Mouse (Mus musculus) neutrophil, adult 5-6 weeks (primary cell): Measurements from ENCODE around the gene Auts2. TPM values are rescaled to one million over a fixed set of nuclear protein-coding genes. Genes with fewer than 3 reads are reported as not detected.

ENCODE experiments used
- ATAC-seq: fragments of 151-379, 151-347 bp; 2 replicates; pipeline ENCODE4 v1.8.0; 2017; ENCODE audit warnings: mild to moderate bottlenecking, moderate TSS enrichment; ENCODE audit not compliant: insufficient number of reproducible peaks, poor library complexity, low FRiP score, severe bottlenecking; ENCODE audit errors: extremely low read depth
- total RNA-seq: library from RNA; stranded (forward); fragments of 200-1000 nt; gene quantifications from 2 replicates; pipeline ENCODE4 v1.2.3, GENCODE M21; 2017

Gene Auts2
- total RNA-seq, 1 experiment from 2014 or later, result 0.93 TPM

DNA sequence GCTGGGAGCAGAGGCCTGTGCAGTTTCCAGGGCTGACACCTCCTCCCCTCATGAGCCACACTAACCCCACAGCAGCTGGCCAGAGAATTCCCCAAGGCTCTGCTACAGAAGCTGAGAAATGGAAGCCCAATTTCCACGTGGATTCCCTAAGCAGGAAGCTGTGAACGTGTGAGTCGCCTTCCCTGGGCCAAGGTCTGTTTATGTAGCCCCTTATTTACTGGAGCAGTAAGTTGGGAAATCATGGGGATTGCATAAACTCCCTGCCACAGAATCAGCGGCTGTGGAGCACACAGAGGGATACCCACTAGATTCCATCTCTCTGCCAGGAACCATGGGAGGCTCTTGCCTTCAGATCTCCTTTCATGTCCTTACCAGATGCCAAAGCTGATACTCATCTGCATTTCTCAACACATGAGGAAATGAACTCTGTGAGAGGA, 895.4 kb downstream of the Auts2 start:
- ATAC-seq, result no peak

DNA sequence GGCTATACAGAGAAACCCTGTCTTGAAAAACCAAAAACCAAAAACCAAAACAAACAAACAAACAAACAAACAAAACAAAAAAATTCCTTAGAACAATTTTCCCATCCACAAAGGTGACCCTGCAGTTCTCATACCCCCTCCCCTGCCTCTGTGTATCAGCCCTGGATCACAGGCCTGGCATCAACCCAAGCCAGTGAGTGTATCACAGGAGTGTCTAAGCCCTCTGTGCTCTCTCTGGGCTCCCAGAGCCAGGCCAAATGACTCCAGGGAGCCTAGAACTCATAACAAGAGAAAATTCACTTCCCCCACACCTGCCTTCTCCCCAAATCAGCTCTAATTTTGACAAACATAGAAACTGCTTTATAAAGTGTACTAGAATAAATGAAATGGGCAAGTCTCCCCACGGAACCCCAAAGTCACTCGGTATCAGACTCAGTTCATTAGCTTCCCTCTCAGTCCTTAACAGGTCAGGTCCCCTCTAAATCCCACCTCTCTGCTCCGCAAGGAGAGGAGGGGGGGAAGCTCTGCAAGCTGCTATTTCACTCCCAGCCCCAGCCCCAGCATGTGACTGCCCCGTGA, 896.0 kb downstream of the Auts2 start:
- ATAC-seq, result no peak

DNA sequence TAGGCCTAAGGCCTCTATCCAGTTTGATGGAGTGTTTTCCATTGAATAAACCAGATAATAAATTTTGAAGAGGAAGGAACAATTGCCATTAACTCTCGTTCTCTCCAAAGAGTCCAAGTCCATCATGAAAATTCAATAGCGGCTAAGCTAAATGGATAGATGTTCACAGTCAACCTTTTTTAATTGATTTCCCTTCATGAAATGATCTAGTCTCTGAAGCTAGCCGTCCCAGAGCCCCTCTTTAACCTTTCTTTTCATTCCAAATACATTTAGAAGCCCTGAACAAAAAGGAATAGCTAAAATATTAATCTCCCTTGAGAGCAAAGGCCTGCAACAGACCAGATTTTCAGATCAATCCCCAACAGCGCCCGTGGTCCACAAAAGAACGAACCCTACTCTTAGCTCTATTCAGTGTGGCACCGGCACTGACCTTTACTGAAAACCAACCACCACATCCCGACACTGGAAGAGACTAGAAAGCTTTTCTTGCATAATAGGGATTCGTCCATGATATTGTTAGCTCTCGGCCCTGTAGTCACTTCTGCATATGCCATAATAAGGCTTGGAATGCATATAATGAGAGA, 896.9 kb downstream of the Auts2 start:
- no peak for ATAC-seq

DNA sequence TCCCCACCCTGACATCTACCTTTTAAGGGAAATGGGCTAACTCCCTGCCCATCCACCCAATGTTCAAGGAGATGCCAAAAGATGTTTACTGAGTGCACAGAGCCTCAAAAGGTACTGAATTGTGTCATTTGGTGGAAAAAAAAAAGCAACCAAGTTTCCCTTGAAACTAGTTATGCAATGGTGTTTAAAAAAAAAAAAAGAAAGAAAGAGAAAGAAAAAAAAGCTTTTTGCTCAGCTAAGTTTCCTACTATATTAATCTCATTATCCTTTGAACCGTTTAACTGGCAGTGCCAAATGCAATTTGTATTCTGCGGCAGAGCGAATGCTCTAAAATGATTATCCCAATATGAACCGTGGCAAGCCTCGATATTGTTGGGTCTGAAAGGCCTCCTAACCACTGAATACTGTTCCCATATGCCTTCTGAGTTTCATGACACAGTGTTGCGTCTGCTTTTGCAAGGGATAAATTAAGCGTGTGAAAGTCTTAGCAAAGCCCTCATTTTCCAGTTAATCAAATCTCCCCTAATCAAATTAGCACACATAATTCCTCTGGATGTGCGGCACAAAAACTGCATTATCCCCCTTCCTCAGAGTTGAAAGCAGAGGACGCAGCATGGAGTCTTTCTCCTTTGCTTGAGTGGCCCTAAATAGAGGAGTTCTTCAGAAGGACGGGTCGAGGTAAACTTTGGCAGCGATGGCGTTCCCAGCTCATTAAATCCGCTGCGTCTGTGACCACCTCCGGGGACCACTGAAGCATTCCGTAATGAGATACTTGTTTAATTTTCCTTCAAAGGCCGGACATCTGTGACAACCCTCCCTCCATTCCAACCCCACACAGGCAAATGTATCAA, 897.6 kb downstream of the Auts2 start:
- ATAC-seq, result no peak

DNA sequence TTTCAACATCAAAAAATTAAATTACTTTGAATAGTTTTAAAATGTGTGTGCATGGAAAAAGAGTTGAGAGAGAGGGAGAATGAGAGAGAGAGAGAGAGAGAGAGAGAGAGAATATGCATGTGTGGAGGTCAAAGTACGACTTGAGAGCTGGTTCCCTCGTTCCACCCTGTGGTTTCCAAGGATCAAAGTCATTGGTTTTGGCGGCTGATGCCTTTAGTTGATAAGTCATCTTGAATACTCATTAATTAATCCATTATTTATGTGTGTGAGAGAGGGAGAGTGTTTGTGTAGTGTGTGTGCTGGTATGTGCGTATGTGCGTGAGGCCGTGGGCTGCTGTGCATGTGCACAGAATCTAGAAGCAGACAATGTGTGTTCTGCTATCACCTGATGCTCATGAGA, 898.8 kb downstream of the Auts2 start:
- no peak for ATAC-seq

DNA sequence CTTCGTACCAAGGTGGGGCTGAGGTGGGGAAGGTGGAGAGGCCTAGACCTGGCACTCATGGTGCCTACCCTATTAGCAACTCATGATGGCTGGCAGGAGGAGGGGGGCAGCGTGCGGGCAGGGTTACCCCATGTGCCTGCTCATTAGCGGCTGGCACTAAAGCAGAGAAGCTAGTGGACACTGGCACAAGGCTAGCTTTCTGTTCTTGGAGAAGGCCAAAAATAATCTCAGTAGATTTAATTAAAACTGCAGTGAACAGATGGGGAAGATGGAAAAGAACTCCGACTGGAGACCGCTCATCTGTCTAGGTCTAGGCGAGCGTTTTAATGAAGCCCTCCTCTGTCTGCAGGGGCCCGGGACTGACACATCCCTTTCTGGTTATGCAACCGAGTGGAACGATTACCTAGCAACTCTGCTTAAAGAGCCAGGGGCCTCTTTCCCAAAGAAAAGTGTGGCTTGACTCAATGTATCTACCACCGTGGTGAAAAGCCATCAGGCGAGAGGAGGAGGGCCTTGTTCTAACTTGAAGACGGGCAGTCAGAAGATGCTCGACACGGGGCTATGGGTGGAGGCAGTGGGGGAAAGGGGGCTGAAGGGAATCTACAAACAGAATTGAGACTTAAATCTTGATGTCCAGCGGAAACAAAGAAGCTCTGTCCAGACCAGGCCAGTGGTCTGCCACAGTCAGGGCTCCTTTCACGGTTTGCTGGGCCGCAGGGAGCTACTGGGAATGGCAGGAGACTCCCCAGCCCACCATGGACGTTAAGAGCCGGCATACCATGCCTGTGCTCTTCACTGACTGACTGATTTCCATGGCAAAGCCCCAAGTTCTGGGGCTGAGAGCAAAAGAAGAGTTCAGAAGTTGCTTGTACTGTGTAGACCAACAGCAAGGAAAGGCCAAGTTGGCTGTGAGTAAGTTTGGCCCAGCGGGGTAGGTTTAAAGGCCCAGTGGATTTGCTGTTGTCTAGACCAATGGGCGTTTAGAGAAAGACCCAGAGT, 899.7 kb downstream of the Auts2 start:
- no peak for ATAC-seq

DNA sequence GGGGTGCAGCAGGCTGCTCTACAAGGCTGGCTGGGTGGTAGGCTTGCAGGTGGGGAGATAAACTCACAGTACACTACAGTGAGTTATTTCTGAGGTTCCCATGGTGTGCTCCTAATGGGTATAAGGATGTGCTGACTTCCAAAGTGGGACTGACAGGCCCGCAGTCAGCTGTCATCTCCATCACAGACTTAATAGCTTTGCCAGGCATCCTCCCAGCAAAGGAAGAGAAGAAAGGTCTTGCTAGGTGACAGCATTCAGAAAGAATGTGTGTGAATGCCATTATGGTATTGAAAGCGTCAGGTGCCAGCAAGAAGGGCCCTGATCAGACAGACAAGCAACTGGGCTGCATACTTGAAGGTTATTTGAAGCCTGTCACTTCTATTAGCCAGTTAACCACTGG, 900.4 kb downstream of the Auts2 start:
- no peak for ATAC-seq

DNA sequence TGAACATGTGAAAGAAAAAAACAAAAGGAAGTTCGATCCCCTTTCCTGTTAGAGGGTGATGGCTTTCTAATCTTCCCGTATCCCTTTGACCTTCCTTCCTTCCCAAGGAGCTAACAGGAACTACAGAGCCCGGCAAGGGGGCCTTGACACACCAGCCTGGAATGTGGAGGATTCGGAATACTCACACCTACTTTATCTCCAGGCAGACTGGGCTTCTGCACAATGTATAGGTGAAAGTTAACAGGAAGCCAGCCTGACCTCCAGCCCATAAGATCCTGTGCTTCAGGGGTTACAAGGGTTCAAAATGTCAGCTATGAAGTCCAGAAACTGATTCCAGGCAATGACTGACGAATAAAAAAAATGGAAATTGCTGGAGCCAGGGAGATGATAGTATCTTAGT, 906.7 kb downstream of the Auts2 start:
- no peak for ATAC-seq

DNA sequence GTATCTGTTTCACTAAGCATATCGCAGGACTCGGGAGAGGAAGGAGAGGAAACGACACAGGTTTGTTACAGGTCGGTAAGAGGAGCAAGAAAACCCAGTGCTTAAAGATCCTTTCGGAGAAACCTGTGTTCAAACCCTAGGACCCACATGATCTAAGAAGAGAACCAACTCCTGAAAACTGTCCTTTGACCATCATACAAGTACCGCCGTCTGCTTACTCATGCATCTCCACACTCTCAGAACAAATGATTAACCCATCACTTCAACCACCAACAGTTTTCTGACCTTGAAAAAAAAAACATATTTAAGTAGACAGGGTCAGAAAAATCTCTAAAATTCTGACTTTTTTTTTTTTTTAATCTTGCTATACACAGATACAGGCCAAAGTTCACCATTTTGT, 908.4 kb downstream of the Auts2 start:
- no peak for ATAC-seq

DNA sequence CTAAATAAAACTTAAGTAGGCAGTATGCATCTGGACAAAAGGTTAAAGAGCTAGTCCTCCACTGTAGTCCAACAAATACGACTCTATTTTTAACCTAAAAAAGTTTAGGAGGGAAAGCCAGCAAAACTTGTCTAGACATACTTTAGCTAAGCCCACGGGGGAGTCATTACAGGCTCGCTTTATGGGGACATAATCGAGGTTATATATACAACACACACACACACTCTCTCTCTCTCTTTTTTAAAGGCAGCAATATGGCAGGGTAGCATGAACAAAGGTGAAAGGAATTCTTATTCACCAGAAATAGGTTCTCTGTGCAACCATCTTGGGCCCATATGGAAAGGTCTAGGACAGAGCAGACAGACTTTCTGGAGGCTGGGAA, 911.2 kb downstream of the Auts2 start:
- ATAC-seq, result no peak

DNA sequence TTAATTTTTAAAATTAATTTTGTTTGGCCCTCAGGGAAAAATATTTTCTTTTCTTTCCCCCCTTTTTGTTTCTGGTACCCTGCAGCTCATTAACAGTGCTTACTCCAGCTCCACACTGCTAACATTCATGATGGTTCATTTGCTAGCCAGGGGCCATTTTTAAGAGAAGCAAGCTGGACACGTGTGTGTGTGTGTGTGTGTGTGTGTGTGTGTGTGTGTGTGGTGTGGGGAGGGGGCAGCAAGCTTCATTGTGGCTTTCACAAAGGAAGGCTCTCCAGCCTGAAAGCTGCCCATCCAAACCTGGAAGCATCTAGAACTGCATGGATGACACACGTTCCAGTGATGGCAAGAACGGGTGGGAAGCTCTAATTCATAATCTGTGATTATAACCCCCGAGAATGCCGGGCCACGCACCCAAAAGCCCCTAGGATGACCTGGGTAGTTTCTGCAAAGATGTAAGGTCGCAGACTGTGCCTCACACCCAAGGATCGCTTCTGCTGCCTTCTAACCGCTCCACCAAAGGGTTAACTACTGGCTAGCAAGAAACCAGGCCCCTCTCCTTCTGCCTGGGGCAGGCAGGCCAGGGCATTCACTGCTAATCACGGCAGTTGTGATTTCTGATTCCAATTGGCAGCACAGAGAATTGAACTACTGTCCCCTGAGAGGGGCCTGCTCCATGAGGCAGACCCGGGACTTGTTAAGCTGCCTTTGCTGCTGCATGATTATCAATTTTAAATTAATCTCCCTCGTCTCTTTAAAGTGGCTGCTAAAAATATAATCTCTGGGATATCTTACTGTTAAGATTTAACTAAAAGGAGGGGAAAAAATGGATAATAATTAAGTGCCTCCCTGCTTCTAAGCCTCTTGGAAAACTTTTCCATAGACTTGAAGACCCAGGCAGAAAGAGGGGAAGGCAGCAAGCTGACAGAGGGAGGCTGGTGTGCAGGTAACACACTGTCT, 911.8 kb downstream of the Auts2 start:
- ATAC-seq, result no peak

DNA sequence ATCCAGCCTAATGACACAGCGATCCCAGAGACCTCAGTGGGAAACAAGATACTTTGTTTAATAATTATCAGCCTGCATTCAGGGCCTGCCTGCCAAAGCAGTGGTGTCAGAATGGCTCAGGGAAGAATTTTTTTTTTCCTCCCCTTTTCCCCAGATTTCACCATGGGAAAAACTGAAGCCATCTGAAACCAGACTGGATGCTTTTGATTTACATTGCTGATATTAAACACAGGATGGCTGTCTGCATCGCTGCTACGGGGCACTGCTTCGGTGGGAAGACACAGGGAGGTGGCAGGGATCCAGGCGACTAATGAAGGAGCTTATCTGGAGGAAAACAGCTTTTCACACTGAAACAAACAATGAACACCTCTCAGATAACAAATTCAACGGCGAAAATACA, 912.6 kb downstream of the Auts2 start:
- no peak for ATAC-seq

DNA sequence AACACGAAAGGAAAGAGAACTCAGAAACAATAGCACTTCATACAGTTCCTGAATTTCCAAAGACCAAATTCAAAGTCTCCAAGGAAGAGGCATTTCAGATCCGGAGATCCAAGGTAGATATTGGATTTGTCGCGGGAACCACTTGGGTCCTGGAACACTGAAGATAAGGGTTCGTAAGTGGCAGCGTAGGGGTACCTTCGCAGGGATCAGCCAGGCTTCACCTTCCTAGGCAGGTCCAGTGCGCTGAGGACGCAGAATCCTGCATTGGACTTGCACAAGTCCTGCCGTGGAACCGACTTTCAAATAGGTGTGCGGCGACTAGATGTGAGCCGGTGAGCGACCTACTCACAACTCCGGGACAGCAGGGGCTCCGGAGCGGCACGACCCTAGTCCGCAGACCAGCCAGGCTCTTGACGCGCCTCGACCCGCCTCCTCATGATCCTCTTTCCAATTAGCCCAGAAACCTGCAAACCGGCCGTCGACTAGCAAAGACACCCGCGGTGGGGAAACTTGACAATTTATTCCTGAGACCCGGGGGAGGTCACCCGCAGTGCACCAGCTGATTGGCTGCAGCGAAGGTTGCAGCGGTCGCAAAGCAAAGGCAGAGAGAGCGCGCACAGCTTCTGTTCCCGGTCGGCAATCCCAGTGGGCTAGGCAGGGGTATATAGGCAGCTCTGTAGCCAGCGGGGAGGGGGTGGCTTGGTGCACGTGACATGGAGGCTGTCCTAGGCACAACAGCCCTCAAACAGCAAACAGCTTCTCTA, 926.8 kb downstream of the Auts2 start:
- no peak for ATAC-seq

DNA sequence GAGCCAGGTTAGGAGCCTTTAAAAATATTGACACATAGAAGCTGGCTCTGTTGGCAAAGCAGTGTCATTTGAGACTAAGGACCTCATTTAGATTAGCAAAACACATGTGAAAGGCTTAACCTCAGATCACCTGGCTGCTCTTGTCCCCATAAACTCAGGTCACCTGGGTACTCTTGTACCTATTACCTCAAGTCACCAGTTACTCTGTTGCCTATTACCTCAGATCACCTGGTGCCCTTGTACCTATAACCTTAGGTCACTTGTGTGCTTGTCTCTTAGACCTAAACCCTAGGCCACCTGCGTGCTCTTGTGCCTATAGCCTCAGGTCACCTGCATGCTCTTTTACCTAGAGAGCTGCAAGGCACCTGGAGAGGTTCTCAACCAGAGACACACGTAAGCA, 928.9 kb downstream of the Auts2 start:
- no peak for ATAC-seq

DNA sequence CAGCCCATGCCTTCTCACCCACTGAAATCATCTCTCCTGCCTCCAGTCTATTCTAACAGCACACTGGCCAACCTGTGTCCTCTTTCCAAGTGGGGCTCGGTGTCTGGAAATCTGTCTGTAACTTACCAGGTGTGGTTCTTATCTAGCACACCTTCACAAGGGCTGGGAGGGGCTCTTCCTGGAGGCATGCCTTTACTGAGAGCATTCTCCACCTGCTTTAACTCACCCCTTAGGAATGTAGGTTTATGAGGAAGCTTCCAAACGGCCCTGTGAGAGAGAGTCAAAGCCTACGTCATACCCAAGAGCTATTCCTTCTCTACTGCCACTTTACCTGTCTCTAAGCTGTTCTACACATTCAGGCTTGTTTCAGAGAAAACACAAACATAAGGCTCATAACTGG, 929.8 kb downstream of the Auts2 start:
- no peak for ATAC-seq

DNA sequence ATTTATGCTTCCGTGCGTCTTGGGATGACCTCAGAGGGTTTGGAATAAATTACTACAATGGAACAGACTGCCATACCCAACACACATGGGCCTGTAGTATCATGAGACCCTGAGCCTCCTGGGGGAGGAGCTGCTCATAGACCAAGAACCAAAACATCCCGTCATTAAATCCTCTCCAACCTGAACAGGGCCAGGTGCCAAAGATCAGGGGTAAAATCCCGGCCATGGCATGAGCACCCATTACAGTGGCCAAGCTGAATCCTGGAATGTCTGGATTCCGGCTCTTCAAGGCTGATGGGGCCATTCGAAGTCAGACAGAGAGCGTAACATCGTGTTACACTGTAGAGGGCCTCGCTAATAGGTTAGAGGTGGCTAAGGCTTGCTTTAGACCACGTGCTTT, 932.4 kb downstream of the Auts2 start:
- ATAC-seq, result no peak

DNA sequence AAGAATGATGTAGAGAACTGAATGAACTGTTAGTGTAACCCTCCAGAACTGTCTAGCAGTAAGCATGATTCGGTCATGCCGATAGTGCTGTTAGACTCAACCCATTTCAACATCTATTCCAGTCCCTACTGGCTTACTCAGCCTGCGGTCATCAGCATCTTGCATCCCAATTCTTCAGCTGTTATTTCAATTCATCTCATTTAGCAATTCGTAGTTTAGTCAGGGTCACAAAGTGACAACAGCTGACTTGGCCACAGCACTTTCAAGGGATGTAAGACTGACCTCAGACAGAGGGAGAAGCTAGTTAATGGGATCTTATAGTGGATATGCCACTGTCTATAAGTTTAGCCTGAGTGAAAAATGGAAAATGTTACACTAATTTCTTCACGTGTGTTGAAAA, 936.4 kb downstream of the Auts2 start:
- no peak for ATAC-seq
